Mouse (Mus musculus) heart, embryonic 10.5 days (tissue): ENCODE data around the gene Rapgef4. TPM values are rescaled to one million over a fixed set of nuclear protein-coding genes. Genes with fewer than 3 reads are reported as not detected.
A peak's percentile ranks its signal among the peaks of the same experiment; 100 is the strongest.

Source experiments
- DNase-seq: peaks from one replicate; pipeline ENCODE4 v3.0.0-alpha.2; 2017; ENCODE audit warnings: low spot score
- H3K27ac ChIP-seq: fragments of 300-500 bp; sonication (generic); 2 replicates; pipeline ENCODE4 v1.5.1; 2016; ENCODE audit warnings: mild to moderate bottlenecking
- H3K27me3 ChIP-seq: fragments of 300-500 bp; sonication (generic); 2 replicates; pipeline ENCODE4 v1.6.1; 2016; ENCODE audit warnings: mild to moderate bottlenecking; ENCODE audit not compliant: poor library complexity, insufficient read depth, severe bottlenecking
- H3K36me3 ChIP-seq: fragments of 300-500 bp; sonication (generic); 2 replicates; pipeline ENCODE4 v1.6.1; 2016; ENCODE audit warnings: mild to moderate bottlenecking, moderate library complexity
- H3K4me1 ChIP-seq: fragments of 300-500 bp; sonication (generic); 2 replicates; pipeline ENCODE4 v1.6.1; 2016; ENCODE audit warnings: mild to moderate bottlenecking
- H3K4me3 ChIP-seq: fragments of 300-500 bp; sonication (generic); 2 replicates; pipeline ENCODE4 v1.5.1; 2016; ENCODE audit warnings: mild to moderate bottlenecking, moderate library complexity
- H3K9me3 ChIP-seq: fragments of 300-500 bp; sonication (generic); 2 replicates; pipeline ENCODE4 v1.6.1; 2016; ENCODE audit warnings: mild to moderate bottlenecking, moderate library complexity
- WGBS: fragments of 180-500 bp; shearing (Covaris S2); methylation state at CpG from one replicate; pipeline ENCODE4 v1.1.7; 2016; 5-methylcytosine and 5-hydroxymethylcytosine counted together
- polyA plus RNA-seq: library from polyadenylated mRNA; unstranded; fragments of >200 nt; fragmentation: Nextera tagmentation; extraction: Ambion mirVana; gene quantifications from 2 replicates; pipeline ENCODE4 v1.2.1, GENCODE M21; 2016

The Rapgef4 gene
- polyA plus RNA-seq, 1 experiment from 2014 or later: 3.1 TPM

GRCm38 (mm10) chr2:71965476-71965875, 15.6 kb upstream of the Rapgef4 start:
- no peak overlapping the region for H3K4me3 ChIP-seq
- DNase-seq: no peak
- no peaks in the 10 kb centered on the region for H3K4me1 ChIP-seq
- WGBS: 71% methylated on average over 4 of the region's 4 CpGs
- H3K9me3 ChIP-seq: no peaks in the 10 kb centered on the region
- no peaks in the 10 kb centered on the region for H3K36me3 ChIP-seq
- H3K27ac ChIP-seq: no peak overlapping the region
- no peaks in the 10 kb centered on the region for H3K27me3 ChIP-seq

GRCm38 (mm10) chr2:71966737-71967136, 14.3 kb upstream of the Rapgef4 start:
- Histone ChIP-seq H3K4me3 (no peak overlapping the region), H3K4me1 (no peaks in the 10 kb centered on the region), H3K27ac (no peak overlapping the region), H3K27me3 (no peaks in the 10 kb centered on the region), H3K9me3 (no peaks in the 10 kb centered on the region), H3K36me3 (no peaks in the 10 kb centered on the region)
- no peak for DNase-seq
- WGBS: 70% methylated on average over 4 of the region's 4 CpGs

- Histone ChIP-seq H3K4me3 (no peak overlapping the region), H3K4me1 (no peaks in the 10 kb centered on the region), H3K27ac (no peak overlapping the region), H3K36me3 (no peaks in the 10 kb centered on the region), H3K27me3 (no peaks in the 10 kb centered on the region), H3K9me3 (no peaks in the 10 kb centered on the region)
- DNase-seq: no peak
- WGBS: 63% methylated on average over 5 of the region's 5 CpGs
These were observed 13.2 kb upstream of the Rapgef4 start for GRCm38 (mm10) chr2:71967855-71968254.

GRCm38 (mm10) chr2:71973646-71974045, 7.4 kb upstream of the Rapgef4 start:
- Histone ChIP-seq H3K4me3 (no peak overlapping the region), H3K27me3 (no peaks in the 10 kb centered on the region), H3K36me3 (no peaks in the 10 kb centered on the region), H3K27ac (no peak overlapping the region), H3K9me3 (no peaks in the 10 kb centered on the region), H3K4me1 (no peaks in the 10 kb centered on the region)
- WGBS: 85% methylated on average over 3 of the region's 3 CpGs
- no peak for DNase-seq

GRCm38 (mm10) chr2:71974143-71974846, 6.7 kb upstream of the Rapgef4 start:
- H3K4me3 ChIP-seq: no peak overlapping the region
- peaks cover 3% of the 10 kb centered on the region; the same call in 1 of the 2 replicates for H3K27me3 ChIP-seq
- H3K27ac ChIP-seq: no peak overlapping the region
- no peaks in the 10 kb centered on the region for H3K9me3 ChIP-seq
- 84% methylated on average over 10 of the region's 11 CpGs for WGBS
- DNase-seq: no peak
- no peaks in the 10 kb centered on the region for H3K4me1 ChIP-seq
- H3K36me3 ChIP-seq: no peaks in the 10 kb centered on the region

GRCm38 (mm10) chr2:71979981-71980380, 1.1 kb upstream of the Rapgef4 start:
- no peak overlapping the region for H3K4me3 ChIP-seq
- no peaks in the 10 kb centered on the region for H3K36me3 ChIP-seq
- DNase-seq: no peak
- WGBS: 86% methylated on average over 7 of the region's 7 CpGs
- no peaks in the 10 kb centered on the region for H3K9me3 ChIP-seq
- H3K4me1 ChIP-seq: 0 out of 2 replicates have a peak, but pooled peaks cover 4% of the 10 kb centered on the region
- no peak overlapping the region for H3K27ac ChIP-seq
- peaks cover 46% of the 10 kb centered on the region for H3K27me3 ChIP-seq

- DNase-seq: no peak
- WGBS: 12% methylated on average over 24 of the region's 24 CpGs
- Histone ChIP-seq H3K27ac (peak overlapping the region; percentile 66; the same call in 1 of the 2 replicates), H3K4me3 (peak overlapping the region; percentile 73), H3K27me3 (peaks cover 46% of the 10 kb centered on the region), H3K9me3 (no peaks in the 10 kb centered on the region), H3K4me1 (0 out of 2 replicates have a peak, but pooled peaks cover 4% of the 10 kb centered on the region), H3K36me3 (no peaks in the 10 kb centered on the region)
These were observed 357 bp downstream of the Rapgef4 start for GRCm38 (mm10) chr2:71981343-71981851.

GRCm38 (mm10) chr2:71981896-71982295, 856 bp downstream of the Rapgef4 start:
- H3K27me3 ChIP-seq: peaks cover 46% of the 10 kb centered on the region
- no peaks in the 10 kb centered on the region for H3K36me3 ChIP-seq
- H3K4me1 ChIP-seq: 0 out of 2 replicates have a peak, but pooled peaks cover 4% of the 10 kb centered on the region
- DNase-seq: no peak
- peak overlapping the region; percentile 73; the same call in 1 of the 2 replicates for H3K4me3 ChIP-seq
- no peaks in the 10 kb centered on the region for H3K9me3 ChIP-seq
- no peak overlapping the region for H3K27ac ChIP-seq
- 76% methylated on average over 6 of the region's 6 CpGs for WGBS

- Histone ChIP-seq H3K4me1 (0 out of 2 replicates have a peak, but pooled peaks cover 4% of the 10 kb centered on the region), H3K4me3 (no peak overlapping the region), H3K36me3 (no peaks in the 10 kb centered on the region), H3K27me3 (peaks cover 46% of the 10 kb centered on the region), H3K27ac (no peak overlapping the region), H3K9me3 (no peaks in the 10 kb centered on the region)
- DNase-seq: no peak
- 66% methylated on average over 10 of the region's 10 CpGs for WGBS
These were observed 2.0 kb downstream of the Rapgef4 start for GRCm38 (mm10) chr2:71982868-71983597.

- Histone ChIP-seq H3K27ac (no peak overlapping the region), H3K36me3 (no peaks in the 10 kb centered on the region), H3K27me3 (peaks cover 30% of the 10 kb centered on the region), H3K4me3 (no peak overlapping the region), H3K4me1 (peaks cover 11% of the 10 kb centered on the region; the same call in 1 of the 2 replicates), H3K9me3 (no peaks in the 10 kb centered on the region)
- no peak for DNase-seq
- WGBS: 68% methylated on average over 2 of the region's 2 CpGs
These were observed 4.7 kb downstream of the Rapgef4 start for GRCm38 (mm10) chr2:71985730-71986129.

GRCm38 (mm10) chr2:71986276-71986848, 5.3 kb downstream of the Rapgef4 start:
- no peak for DNase-seq
- no peak overlapping the region for H3K27ac ChIP-seq
- H3K4me3 ChIP-seq: no peak overlapping the region
- WGBS: 63% methylated on average over 12 of the region's 12 CpGs
- peaks cover 23% of the 10 kb centered on the region for H3K27me3 ChIP-seq
- H3K9me3 ChIP-seq: no peaks in the 10 kb centered on the region
- no peaks in the 10 kb centered on the region for H3K36me3 ChIP-seq
- H3K4me1 ChIP-seq: peaks cover 8% of the 10 kb centered on the region; the same call in 1 of the 2 replicates

- DNase-seq: no peak
- 71% methylated on average over 6 of the region's 6 CpGs for WGBS
- H3K36me3 ChIP-seq: no peaks in the 10 kb centered on the region
- H3K4me3 ChIP-seq: no peak overlapping the region
- H3K27me3 ChIP-seq: 0 out of 2 replicates have a peak, but pooled peaks cover 4% of the 10 kb centered on the region
- H3K4me1 ChIP-seq: peaks cover 6% of the 10 kb centered on the region; the same call in 1 of the 2 replicates
- H3K27ac ChIP-seq: no peak overlapping the region
- H3K9me3 ChIP-seq: no peaks in the 10 kb centered on the region
These were observed 7.5 kb downstream of the Rapgef4 start for GRCm38 (mm10) chr2:71988572-71988971.

- no peak for DNase-seq
- no peak overlapping the region for H3K27ac ChIP-seq
- H3K36me3 ChIP-seq: no peaks in the 10 kb centered on the region
- 87% methylated on average over 3 of the region's 3 CpGs for WGBS
- H3K27me3 ChIP-seq: no peaks in the 10 kb centered on the region
- H3K4me3 ChIP-seq: no peak overlapping the region
- H3K4me1 ChIP-seq: peaks cover 6% of the 10 kb centered on the region; the same call in 1 of the 2 replicates
- H3K9me3 ChIP-seq: no peaks in the 10 kb centered on the region
These were observed 11.1 kb downstream of the Rapgef4 start for GRCm38 (mm10) chr2:71992129-71992528.
